Comparison of ENCODE assay signal across 12 mouse cellular contexts in the genomic region with DNA sequence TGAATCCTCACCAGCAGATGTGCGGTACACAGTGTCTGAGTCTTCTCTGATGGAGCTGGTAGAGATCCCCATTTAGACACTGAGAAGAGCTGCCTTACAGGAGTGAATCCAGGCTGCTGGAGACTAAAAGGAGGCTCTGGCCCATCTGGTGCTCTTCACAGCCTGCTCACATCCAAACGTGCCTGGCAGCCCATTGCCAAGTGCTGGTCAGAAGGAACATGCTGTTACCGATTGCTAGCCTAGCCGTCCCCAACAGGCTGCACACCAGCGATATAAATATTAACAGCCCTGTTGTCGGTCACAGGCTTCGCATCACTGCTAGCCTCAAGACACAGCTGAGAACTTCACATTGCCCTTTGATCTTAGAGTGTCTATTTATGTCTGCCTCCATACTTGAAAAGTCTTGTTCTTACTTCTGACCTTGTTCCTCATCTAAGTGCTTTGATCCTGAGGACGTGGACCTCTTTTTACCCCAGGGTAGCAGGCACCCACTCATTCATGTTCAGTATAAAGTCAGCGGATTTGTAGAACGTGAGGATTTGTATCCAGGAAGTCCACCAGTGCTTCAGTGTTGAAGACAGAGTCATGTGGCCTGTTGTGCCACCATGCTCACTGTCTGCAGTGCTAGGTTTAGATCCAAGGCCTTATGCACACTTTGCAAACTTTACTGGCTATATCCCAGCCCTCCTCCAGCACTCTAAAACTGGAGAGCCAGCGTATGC. TPM values are rescaled to one million over a fixed set of nuclear protein-coding genes. Genes with fewer than 3 reads are reported as not detected.
DNase-seq lines count a peak whose midpoint lies in the region; ATAC-seq and TF ChIP-seq lines count a peak whose summit lies in the region.
"Had no signal": no experiment of that assay in that cellular context is flagged by ENCODE, and none has a peak within 500 bp of the region (broad histone marks: within the 10 kb centered on the region; RNA-seq: fewer than 3 reads in every experiment).

No protein-coding gene starts in this region.

- no peaks in the 10 kb centered on the region for H3K27me3 ChIP-seq in lung, postnatal 0 days (replicated peaks; ENCODE audit: insufficient read depth, low read length)
- no peaks in the 10 kb centered on the region for H3K27me3 ChIP-seq in forebrain, embryonic 14.5 days (replicated peaks; ENCODE audit: control insufficient read depth, insufficient read depth, low read length)
- H3K27me3 ChIP-seq: embryonic facial prominence, embryonic 13.5 days had no signal

- TF ChIP-seq EP300 in lung, postnatal 0 days (IDR thresholded peaks at IDR 0.05), result no peak

- no peak overlapping the region for H3K9ac ChIP-seq in lung, postnatal 0 days (replicated peaks; ENCODE audit: low read depth)
- H3K9ac ChIP-seq in forebrain, embryonic 14.5 days (ENCODE audit: low read length), result no peak overlapping the region
- H3K9ac ChIP-seq: embryonic facial prominence, embryonic 13.5 days; liver, postnatal 0 days had no signal

- H3K9me3 ChIP-seq in lung, postnatal 0 days (ENCODE audit: low read length), result no peaks in the 10 kb centered on the region
- no peaks in the 10 kb centered on the region for H3K9me3 ChIP-seq in forebrain, embryonic 14.5 days (replicated peaks; ENCODE audit: control insufficient read depth, low read length)
- H3K9me3 ChIP-seq: embryonic facial prominence, embryonic 13.5 days had no signal

- DNase-seq in lung, postnatal 0 days (ENCODE audit: low spot score), result peak; percentile 22
- no peak for DNase-seq in lung, postnatal 14 days
- peak; percentile 25 to 52 for DNase-seq in frontal cortex, postnatal 10 days (ENCODE audit: low spot score in 2 of 2)
- peak; percentile 80 for DNase-seq in layer of hippocampus, adult 9-11 months
- peak; percentile 70 to 85 for DNase-seq in right cerebral cortex, postnatal 36 days (ENCODE audit: low spot score in 2 of 2)
- DNase-seq in urinary bladder, postnatal 14 days (ENCODE audit: low spot score), result no peak
- DNase-seq in urinary bladder, postnatal 10 days (ENCODE audit: low spot score), result no peak
- no peak for DNase-seq in forebrain, embryonic 14.5 days (ENCODE audit: low spot score)
- DNase-seq: adrenal gland, adult 8-10 months; gastrocnemius, postnatal 14 days had no signal

- no peak overlapping the region for H3K27ac ChIP-seq in lung, postnatal 0 days (ENCODE audit: low read length)
- no peak overlapping the region for H3K27ac ChIP-seq in forebrain, embryonic 14.5 days (ENCODE audit: low read depth, low read length)
- H3K27ac ChIP-seq: embryonic facial prominence, embryonic 13.5 days had no signal

- TF ChIP-seq CTCF in lung, postnatal 0 days (IDR thresholded peaks at IDR 0.05), result no peak

- WGBS in lung, postnatal 0 days, result 68% methylated on average over 11 of the region's 11 CpGs
- WGBS in forebrain, embryonic 14.5 days, result 93% methylated on average over 11 of the region's 11 CpGs

- peaks cover 52% of the 10 kb centered on the region for H3K36me3 ChIP-seq in lung, postnatal 0 days (ENCODE audit: insufficient read depth, low read length)
- peaks cover 81% of the 10 kb centered on the region for H3K36me3 ChIP-seq in forebrain, embryonic 14.5 days (ENCODE audit: control insufficient read depth, insufficient read depth, low read length)

- H3K4me2 ChIP-seq in lung, postnatal 0 days (replicated peaks; ENCODE audit: low read depth, low read length), result no peak overlapping the region
- no peak overlapping the region for H3K4me2 ChIP-seq in forebrain, embryonic 14.5 days (ENCODE audit: low read length)
- H3K4me2 ChIP-seq: embryonic facial prominence, embryonic 13.5 days had no signal

- ATAC-seq in lung, postnatal 0 days, result peak; percentile 78
- ATAC-seq in forebrain, embryonic 14.5 days, result no peak
- ATAC-seq: liver, postnatal 0 days had no signal

- H3K4me1 ChIP-seq in lung, postnatal 0 days (ENCODE audit: insufficient read depth, low read depth, low read length), result no peaks in the 10 kb centered on the region
- H3K4me1 ChIP-seq in forebrain, embryonic 14.5 days (ENCODE audit: control insufficient read depth, insufficient read depth, low read length), result no peaks in the 10 kb centered on the region
- H3K4me1 ChIP-seq: embryonic facial prominence, embryonic 13.5 days had no signal

- no peak overlapping the region for H3K4me3 ChIP-seq in lung, postnatal 0 days (ENCODE audit: low read depth, low read length)
- H3K4me3 ChIP-seq in forebrain, embryonic 14.5 days (ENCODE audit: low read depth, low read length), result no peak overlapping the region
- H3K4me3 ChIP-seq: embryonic facial prominence, embryonic 13.5 days had no signal

RNA-seq across cellular contexts. Expression of gene AC170998.1, which starts 17.4 kb away (rescaled TPM):
- polyA plus RNA-seq in lung, postnatal 0 days (2015; fragmentation: Nextera tagmentation; extraction: Ambion mirVana), result 2.0 and 2.4 TPM in 2 replicates
- polyA plus RNA-seq in forebrain, embryonic 14.5 days (2014; fragmentation: Nextera tagmentation; extraction: Ambion mirVana), result 0.52 and 0.61 TPM in 2 replicates

RNA-seq across cellular contexts. Expression of gene Mapk13, which starts 25.8 kb away (rescaled TPM):
- polyA plus RNA-seq in lung, postnatal 0 days (2015; fragmentation: Nextera tagmentation; extraction: Ambion mirVana), result 46.7 and 46.9 TPM in 2 replicates
- polyA plus RNA-seq in forebrain, embryonic 14.5 days (2014; fragmentation: Nextera tagmentation; extraction: Ambion mirVana), result 0.57 and 0.67 TPM in 2 replicates

RNA-seq across cellular contexts. Expression of gene Mapk14, which starts 52.2 kb away (rescaled TPM):
- polyA plus RNA-seq in lung, postnatal 0 days (2015; fragmentation: Nextera tagmentation; extraction: Ambion mirVana), result 31.9 and 34.0 TPM in 2 replicates
- polyA plus RNA-seq in forebrain, embryonic 14.5 days (2014; fragmentation: Nextera tagmentation; extraction: Ambion mirVana), result 26.5 and 27.2 TPM in 2 replicates

RNA-seq across cellular contexts. Expression of gene Slc26a8, which starts 53.3 kb away (rescaled TPM):
- 0.60 and 0.68 TPM in 2 replicates for polyA plus RNA-seq in lung, postnatal 0 days (2015; fragmentation: Nextera tagmentation; extraction: Ambion mirVana)
- 0.88 and 1.3 TPM in 2 replicates for polyA plus RNA-seq in forebrain, embryonic 14.5 days (2014; fragmentation: Nextera tagmentation; extraction: Ambion mirVana)

RNA-seq across cellular contexts. Expression of gene Brpf3, which starts 57.6 kb away (rescaled TPM):
- polyA plus RNA-seq in lung, postnatal 0 days (2015; fragmentation: Nextera tagmentation; extraction: Ambion mirVana), result 6.0 and 6.2 TPM in 2 replicates
- 5.0 and 5.4 TPM in 2 replicates for polyA plus RNA-seq in forebrain, embryonic 14.5 days (2014; fragmentation: Nextera tagmentation; extraction: Ambion mirVana)

Comparison
In these comparisons a context has a peak if more than half of its experiments do, and no peak if none do; other contexts are left out.
1. DNase-seq: peak in lung, postnatal 0 days (single experiment), frontal cortex, postnatal 10 days (2 of 2), layer of hippocampus, adult 9-11 months (single experiment) and right cerebral cortex, postnatal 36 days (2 of 2); none in lung, postnatal 14 days (single experiment), urinary bladder, postnatal 14 days (single experiment), urinary bladder, postnatal 10 days (single experiment) and forebrain, embryonic 14.5 days (single experiment).
2. RNA of gene Mapk13, which starts 25.8 kb away (polyA plus RNA-seq): 46.7 to 46.9 TPM in lung, postnatal 0 days; 0.57 to 0.67 TPM in forebrain, embryonic 14.5 days; every median in the first group is over 10 times any median in the second.